Mouse (Mus musculus) adrenal gland, adult 10 weeks (tissue): ENCODE measurements around the gene Xpa. TPM values are rescaled to one million over a fixed set of nuclear protein-coding genes. Genes with fewer than 3 reads are reported as not detected.

Source experiments
- polyA plus RNA-seq: library from polyadenylated mRNA; stranded (reverse); fragments of 350-450 nt; fragmentation: Illumina TruSeq; extraction: RNeasy Lipid Tissue Mini Kit (QIAGEN cat#74804); gene quantifications from one replicate; pipeline ENCODE4 v1.2.3, GENCODE M21; 2014; ENCODE audit warnings: low read depth, low replicate concordance

Gene Xpa
- 47.8 TPM for polyA plus RNA-seq

GRCm38 (mm10) chr4:46195781-46196487 lies at the start of gene Xpa:
Gene Xpa (minus strand): TSS chr4:46196311.

GRCm38 (mm10) chr4:46138287-46139222 lies 57.6 kb downstream of the Xpa start, which contains the start of the genes Ncbp1 and Tstd2:
Gene Ncbp1 (plus strand): TSS chr4:46138613.
Gene Tstd2 (minus strand): TSS chr4:46138694.

Other genes with a start within 250 kb of the Xpa start
- 47.0 TPM for gene Tdrd7, start 231.0 kb downstream of the Xpa start, polyA plus RNA-seq
- gene Tmod1, start 157.4 kb downstream of the Xpa start, polyA plus RNA-seq = 7.9 TPM
- gene Ncbp1, start 57.7 kb downstream of the Xpa start, polyA plus RNA-seq = 70.9 TPM
- 33.0 TPM for gene Tstd2, start 57.6 kb downstream of the Xpa start, polyA plus RNA-seq
- gene Foxe1, start 147.3 kb upstream of the Xpa start, polyA plus RNA-seq = not detected
- gene Trmo, start 193.1 kb upstream of the Xpa start, polyA plus RNA-seq = 0.76 TPM
- gene Hemgn, start 217.2 kb upstream of the Xpa start, polyA plus RNA-seq = not detected